Mouse (Mus musculus) liver, embryonic 11.5 days (tissue): ENCODE measurements at regions not wholly inside any gene's neighbourhood (a gene's known extent, or its start where the extent isn't known, plus 50 kb on each side); places are given as distances from the start of the nearest gene placed in this dataset.

Experiments
- ATAC-seq: fragments of 200-750 bp; cut with Nextera tagmentation; replicated peaks from 2 replicates; pipeline ENCODE4 v1.8.0; 2017; ENCODE audit warnings: moderate number of reproducible peaks, mild to moderate bottlenecking, moderate TSS enrichment, moderate library complexity; ENCODE audit not compliant: low FRiP score
- DNase-seq: peaks from one replicate; pipeline ENCODE4 v3.0.0-alpha.2; 2017; ENCODE audit warnings: low spot score
- H3K27ac ChIP-seq: fragments of 300-500 bp; sonication (generic); 2 replicates; pipeline ENCODE4 v1.5.1; 2014; ENCODE audit warnings: mild to moderate bottlenecking, low read depth, low read length, control low read depth
- H3K27me3 ChIP-seq: fragments of 300-500 bp; sonication (generic); replicated peaks from 2 replicates; pipeline ENCODE4 v1.6.1; 2014; ENCODE audit warnings: low read length, mixed read lengths; ENCODE audit not compliant: control insufficient read depth, insufficient read depth
- H3K36me3 ChIP-seq: fragments of 300-500 bp; sonication (generic); 2 replicates; pipeline ENCODE4 v1.6.1; 2014; ENCODE audit warnings: mild to moderate bottlenecking, low read length, moderate library complexity, mixed read lengths; ENCODE audit not compliant: control insufficient read depth, insufficient read depth
- H3K4me1 ChIP-seq: fragments of 300-500 bp; sonication (generic); replicated peaks from 2 replicates; pipeline ENCODE4 v1.6.1; 2014; ENCODE audit warnings: low read length, mixed read lengths; ENCODE audit not compliant: control insufficient read depth, insufficient read depth
- H3K4me2 ChIP-seq: fragments of 300-500 bp; sonication (generic); 2 replicates; pipeline ENCODE4 v1.6.1; 2014; ENCODE audit warnings: mild to moderate bottlenecking, control low read depth, moderate library complexity
- H3K4me3 ChIP-seq: fragments of 300-500 bp; sonication (generic); 2 replicates; pipeline ENCODE4 v1.5.1; 2014; ENCODE audit warnings: low read depth, low read length, control low read depth
- H3K9ac ChIP-seq: fragments of 300-500 bp; sonication (generic); 2 replicates; pipeline ENCODE4 v1.6.1; 2014; ENCODE audit warnings: low read depth, low read length, control low read depth
- H3K9me3 ChIP-seq: fragments of 300-500 bp; sonication (generic); 2 replicates; pipeline ENCODE4 v1.6.1; 2016; ENCODE audit warnings: low read length, inconsistent platforms, mixed read lengths; ENCODE audit not compliant: control insufficient read depth
- WGBS: fragments of 180-500 bp; shearing (Covaris S2); extraction: QIAGEN DNeasy Blood & Tissue Kit; methylation state at CpG from one replicate; pipeline ENCODE4 v1.1.7; 2014; 5-methylcytosine and 5-hydroxymethylcytosine counted together

DNA sequence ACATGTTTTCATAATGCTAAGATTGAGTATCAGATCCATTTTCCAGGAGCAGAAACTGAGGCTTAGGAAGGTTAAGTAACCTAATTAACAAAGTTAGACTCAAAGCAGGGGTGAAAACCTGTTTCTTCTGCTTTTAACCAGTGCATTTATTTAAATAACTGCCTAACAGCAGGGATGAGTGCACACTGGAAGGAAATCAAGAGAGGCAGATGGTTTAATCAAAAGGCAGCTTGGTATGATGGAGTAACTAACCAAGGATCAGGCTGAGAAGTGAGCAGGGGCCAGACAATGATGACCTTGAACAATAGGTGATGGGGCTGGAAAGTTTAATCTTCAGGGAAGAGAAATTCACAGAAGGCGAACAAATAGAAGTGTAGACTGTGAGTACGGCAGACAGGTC, 199.9 kb downstream of the Emp1 start:
- H3K27ac ChIP-seq = no peak overlapping the region
- H3K4me3 ChIP-seq = no peak overlapping the region
- no peaks in the 10 kb centered on the region for H3K4me1 ChIP-seq
- no peaks in the 10 kb centered on the region for H3K27me3 ChIP-seq
- no peaks in the 10 kb centered on the region for H3K36me3 ChIP-seq
- 78% methylated on average over 2 of the region's 2 CpGs for WGBS
- H3K9me3 ChIP-seq = no peaks in the 10 kb centered on the region
- ATAC-seq (no peak), DNase-seq (no peak)
- H3K4me2 ChIP-seq = no peak overlapping the region
- H3K9ac ChIP-seq = no peak overlapping the region

DNA sequence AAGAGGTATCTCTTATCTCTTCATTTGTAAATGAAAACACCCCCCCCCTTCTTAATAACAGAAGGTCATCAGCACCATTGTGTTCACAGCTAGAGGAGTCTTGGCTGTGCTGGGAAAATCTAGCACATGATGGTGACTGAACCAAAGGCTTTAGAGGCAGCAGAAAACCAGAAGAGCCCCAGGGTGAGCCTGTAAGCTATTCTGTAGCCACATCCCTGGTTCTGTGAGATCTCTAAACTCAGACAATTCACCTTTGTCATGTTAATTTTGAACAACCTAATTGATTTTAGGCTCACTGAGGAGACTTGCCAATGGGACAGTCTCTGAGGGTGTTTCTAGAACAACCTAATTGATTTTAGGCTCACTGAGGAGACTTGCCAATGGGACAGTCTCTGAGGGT, 201.4 kb downstream of the Emp1 start:
- Histone ChIP-seq H3K27me3 (no peaks in the 10 kb centered on the region), H3K9ac (no peak overlapping the region), H3K4me1 (no peaks in the 10 kb centered on the region), H3K4me3 (no peak overlapping the region), H3K27ac (no peak overlapping the region), H3K4me2 (no peak overlapping the region), H3K9me3 (no peaks in the 10 kb centered on the region), H3K36me3 (no peaks in the 10 kb centered on the region)
- DNase-seq = no peak
- ATAC-seq = no peak

DNA sequence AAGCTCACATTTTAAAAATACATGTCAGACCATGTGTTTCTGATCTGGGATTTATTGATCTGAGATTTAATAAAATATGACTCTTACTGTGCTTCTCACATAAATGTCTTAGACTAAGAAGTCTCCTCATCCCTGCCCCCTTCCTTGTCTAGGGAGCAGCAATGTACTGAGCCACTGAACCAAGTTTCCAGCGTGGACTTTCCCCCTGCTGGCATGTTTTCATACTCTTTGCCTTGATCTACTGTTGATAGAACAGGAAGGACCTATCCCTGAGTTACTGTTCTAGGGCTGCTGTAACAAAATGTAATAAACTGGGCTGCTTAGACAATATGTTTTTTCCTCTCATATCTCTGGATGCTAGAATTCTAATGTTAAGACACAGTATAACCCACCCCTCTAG, 206.7 kb downstream of the Emp1 start:
- WGBS = 48% methylated on average over 1 of the region's 1 CpGs
- DNase-seq = no peak
- Histone ChIP-seq H3K4me2 (no peak overlapping the region), H3K27me3 (no peaks in the 10 kb centered on the region), H3K36me3 (no peaks in the 10 kb centered on the region), H3K9me3 (no peaks in the 10 kb centered on the region), H3K4me3 (no peak overlapping the region), H3K27ac (no peak overlapping the region), H3K4me1 (no peaks in the 10 kb centered on the region), H3K9ac (no peak overlapping the region)
- ATAC-seq = no peak

DNA sequence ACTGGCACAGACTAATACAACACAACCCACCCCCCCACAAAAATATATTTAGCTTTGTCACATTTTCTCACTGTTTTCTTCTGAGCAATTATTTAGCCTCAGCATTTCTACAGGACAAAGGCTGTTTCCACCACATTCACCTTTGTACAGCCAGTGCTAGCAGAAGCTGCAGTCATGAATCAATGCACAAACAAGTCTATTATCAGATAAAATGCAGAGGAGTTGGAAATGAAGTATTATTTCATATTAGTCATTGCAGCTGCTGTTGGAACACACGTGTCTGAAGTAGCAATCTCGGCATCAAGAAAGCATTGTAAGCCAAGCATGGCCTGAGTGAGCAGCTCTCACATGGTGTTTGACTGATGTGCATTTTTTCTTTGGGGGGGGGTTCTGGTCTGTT, 212.9 kb downstream of the Emp1 start:
- no peak overlapping the region for H3K9ac ChIP-seq
- ATAC-seq = no peak
- 80% methylated on average over 2 of the region's 2 CpGs for WGBS
- no peaks in the 10 kb centered on the region for H3K27me3 ChIP-seq
- no peak overlapping the region for H3K4me2 ChIP-seq
- H3K4me3 ChIP-seq = no peak overlapping the region
- H3K36me3 ChIP-seq = no peaks in the 10 kb centered on the region
- H3K9me3 ChIP-seq = no peaks in the 10 kb centered on the region
- DNase-seq = no peak
- no peaks in the 10 kb centered on the region for H3K4me1 ChIP-seq
- no peak overlapping the region for H3K27ac ChIP-seq

DNA sequence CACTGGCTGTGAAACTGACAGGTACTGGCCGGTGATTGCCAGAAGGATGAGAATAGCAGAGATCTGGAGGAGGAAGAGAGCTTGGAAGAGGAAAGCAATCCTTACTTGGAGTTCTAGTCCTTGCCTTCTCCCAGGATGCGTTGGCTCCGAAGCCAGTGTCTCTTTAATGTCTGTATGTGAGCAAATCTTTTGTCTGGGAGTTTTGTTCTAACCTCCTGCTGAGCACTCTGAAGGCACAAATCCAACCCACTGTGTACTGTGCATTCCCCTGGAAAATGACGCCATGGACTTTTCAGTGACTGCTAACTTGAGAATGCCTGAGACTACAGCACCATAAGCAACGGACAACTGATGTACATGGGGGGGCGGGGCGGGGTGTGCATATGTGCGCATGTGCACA, 216.4 kb downstream of the Emp1 start:
- no peak for ATAC-seq
- Histone ChIP-seq H3K4me1 (no peaks in the 10 kb centered on the region), H3K4me3 (no peak overlapping the region), H3K27me3 (no peaks in the 10 kb centered on the region), H3K9me3 (no peaks in the 10 kb centered on the region), H3K4me2 (no peak overlapping the region), H3K27ac (no peak overlapping the region), H3K9ac (no peak overlapping the region), H3K36me3 (no peaks in the 10 kb centered on the region)
- 89% methylated on average over 8 of the region's 8 CpGs for WGBS
- no peak for DNase-seq

DNA sequence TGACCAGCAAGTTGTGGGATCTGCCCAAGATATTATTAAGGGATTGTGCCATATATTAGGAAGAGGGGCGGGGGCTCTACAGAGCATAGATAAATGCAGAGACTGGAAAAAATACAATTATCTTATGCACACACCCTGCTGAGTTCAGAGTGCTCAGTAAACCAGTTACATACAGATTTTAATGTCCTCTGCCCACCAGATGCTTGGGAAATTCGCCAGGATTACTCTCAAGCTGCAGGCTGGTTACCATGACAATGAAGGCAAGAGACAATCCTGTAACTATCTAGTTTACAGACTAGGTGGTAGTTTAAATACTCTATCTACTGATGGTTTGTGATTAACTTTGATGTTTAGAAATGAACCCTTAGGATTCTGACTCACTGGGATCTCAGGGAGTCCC, 220.2 kb downstream of the Emp1 start:
- H3K27me3 ChIP-seq = no peaks in the 10 kb centered on the region
- no peaks in the 10 kb centered on the region for H3K36me3 ChIP-seq
- H3K4me1 ChIP-seq = no peaks in the 10 kb centered on the region
- 56% methylated on average over 2 of the region's 2 CpGs for WGBS
- no peaks in the 10 kb centered on the region for H3K9me3 ChIP-seq
- ATAC-seq (no peak), DNase-seq (no peak)
- H3K9ac ChIP-seq = no peak overlapping the region
- no peak overlapping the region for H3K4me2 ChIP-seq
- H3K4me3 ChIP-seq = no peak overlapping the region
- H3K27ac ChIP-seq = no peak overlapping the region

DNA sequence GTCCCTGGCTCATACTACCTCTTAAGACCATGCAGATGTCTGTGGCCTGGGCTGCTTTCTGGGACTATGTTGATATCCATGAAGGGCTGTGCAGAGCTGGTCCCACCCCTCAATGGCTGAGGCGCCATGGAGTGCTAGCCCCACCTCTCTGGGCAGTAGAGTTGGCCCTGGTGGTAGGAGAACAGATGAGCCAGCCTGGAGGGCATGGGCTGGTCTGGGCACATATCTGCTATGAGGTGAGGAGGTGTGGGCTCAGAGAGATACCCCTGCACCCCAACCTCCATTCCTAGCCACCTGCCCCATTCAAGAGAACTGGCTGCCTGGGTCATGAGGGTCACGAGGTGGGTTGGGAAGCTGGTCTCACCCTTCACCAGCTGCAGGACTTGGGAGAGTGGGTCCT, 222.4 kb downstream of the Emp1 start:
- no peak; the same call in 1 of the 2 replicates for ATAC-seq
- WGBS = 91% methylated on average over 2 of the region's 2 CpGs
- no peak overlapping the region for H3K27ac ChIP-seq

DNA sequence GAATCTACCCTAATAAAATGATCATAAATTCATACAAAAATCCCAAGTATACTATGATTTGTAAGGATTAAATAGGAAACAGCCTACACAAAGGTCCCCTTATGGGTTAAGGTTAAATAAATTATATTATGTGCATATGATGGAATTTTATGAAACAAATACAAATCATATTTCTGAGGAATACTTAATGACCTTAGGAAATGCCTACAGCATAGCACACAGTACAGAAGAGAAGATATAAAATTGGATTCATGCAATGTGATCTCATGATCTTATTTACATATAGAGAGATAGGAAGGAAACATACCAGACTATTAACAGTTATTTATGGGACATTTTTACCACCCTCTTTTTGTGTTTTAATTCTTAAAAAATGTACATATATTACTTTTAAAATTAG, 227.7 kb downstream of the Emp1 start:
- H3K27ac ChIP-seq = no peak overlapping the region
- no peaks in the 10 kb centered on the region for H3K9me3 ChIP-seq
- ATAC-seq (no peak), DNase-seq (no peak)
- H3K27me3 ChIP-seq = no peaks in the 10 kb centered on the region
- H3K4me2 ChIP-seq = no peak overlapping the region
- no peaks in the 10 kb centered on the region; the same call in 1 of the 2 replicates for H3K4me1 ChIP-seq
- H3K4me3 ChIP-seq = no peak overlapping the region
- no peaks in the 10 kb centered on the region for H3K36me3 ChIP-seq
- H3K9ac ChIP-seq = no peak overlapping the region

More for the DNA sequence above, 222.4 kb downstream of the Emp1 start:
- H3K4me3 ChIP-seq = no peak overlapping the region
- no peaks in the 10 kb centered on the region for H3K36me3 ChIP-seq
- no peak overlapping the region for H3K9ac ChIP-seq
- no peaks in the 10 kb centered on the region for H3K4me1 ChIP-seq
- H3K9me3 ChIP-seq = no peaks in the 10 kb centered on the region
- H3K4me2 ChIP-seq = no peak overlapping the region
- H3K27me3 ChIP-seq = no peaks in the 10 kb centered on the region
- DNase-seq = no peak

DNA sequence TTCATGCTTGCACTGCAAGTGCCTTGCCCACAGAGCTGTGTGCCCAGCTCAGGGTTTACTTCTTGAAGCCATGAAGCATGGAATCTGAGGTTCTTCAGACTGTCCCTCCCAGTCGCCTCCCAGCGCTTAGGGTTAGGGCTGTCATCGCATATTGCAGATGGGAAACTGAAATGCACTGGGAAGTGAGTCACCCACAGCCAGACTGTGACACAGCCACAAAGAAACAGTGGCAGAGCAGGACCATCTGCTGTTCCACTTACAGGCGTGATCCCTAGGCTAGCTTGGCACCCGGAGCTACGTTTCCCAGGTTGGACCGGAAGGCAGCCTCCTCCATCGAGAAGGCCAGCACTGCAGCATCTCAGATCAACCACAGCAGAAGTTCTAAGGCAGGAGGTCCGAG, 228.7 kb downstream of the Emp1 start:
- ATAC-seq (no peak; the same call in 1 of the 2 replicates), DNase-seq (no peak)
- H3K27me3 ChIP-seq = no peaks in the 10 kb centered on the region
- WGBS = 75% methylated on average over 9 of the region's 9 CpGs
- no peak overlapping the region for H3K4me3 ChIP-seq
- H3K36me3 ChIP-seq = no peaks in the 10 kb centered on the region
- H3K27ac ChIP-seq = no peak overlapping the region
- H3K4me2 ChIP-seq = no peak overlapping the region
- no peaks in the 10 kb centered on the region for H3K9me3 ChIP-seq
- no peak overlapping the region for H3K9ac ChIP-seq
- no peaks in the 10 kb centered on the region; the same call in 1 of the 2 replicates for H3K4me1 ChIP-seq
